Mouse (Mus musculus): ENCODE data around the gene Olfr1278. TPM values are rescaled to one million over a fixed set of nuclear protein-coding genes. Genes with fewer than 3 reads are reported as not detected.

The Olfr1278 gene
- not detected in 2 replicates for total RNA-seq (2014; rRNA removed)
- polyA plus RNA-seq (2012; rRNA removed), result not detected in 2 replicates

GRCm38 (mm10) chr2:111289836-111290235 lies at the start of gene Olfr1278:
Olfr1278 (plus strand) TSS chr2:111290136.
- DNase-seq (ENCODE audit: extremely low read depth, low read depth, low spot score), result no peak
- H3K4me1 ChIP-seq (ENCODE audit: control insufficient read depth, insufficient read depth, low read length), result no peaks in the 10 kb centered on the region
- H3K79me2 ChIP-seq (ENCODE audit: control insufficient read depth, insufficient read depth, low read length), result no peaks in the 10 kb centered on the region
- no peak within 1 kb of the TSS for H3K9ac ChIP-seq (ENCODE audit: low read depth, low read length)
- H3K27ac ChIP-seq (replicated peaks; ENCODE audit: insufficient read depth, low read depth, low read length), result no peak within 1 kb of the TSS
- no peaks in the 10 kb centered on the region for H3K27me3 ChIP-seq (ENCODE audit: control insufficient read depth, insufficient read depth, low read length)
- no peaks in the 10 kb centered on the region for H3K36me3 ChIP-seq (ENCODE audit: control insufficient read depth, insufficient read depth, low read length)
- no peak within 1 kb of the TSS for H3K4me3 ChIP-seq (ENCODE audit: insufficient read depth, low read depth, low read length)
- TF ChIP-seq POLR2A (IDR thresholded peaks at IDR 0.05; ENCODE audit: extremely low read depth, insufficient read depth, low read length) (no peak), CTCF (IDR thresholded peaks at IDR 0.05; ENCODE audit: low read depth, low read length) (no peak)

GRCm38 (mm10) chr2:111254216-111254615 lies 35.7 kb upstream of the Olfr1278 start, which contains the start of gene Olfr1276:
Olfr1276 (plus strand) TSS chr2:111254516.
- H3K4me1 ChIP-seq (ENCODE audit: control insufficient read depth, insufficient read depth, low read length), result no peaks in the 10 kb centered on the region
- no peak for TF ChIP-seq CTCF (IDR thresholded peaks at IDR 0.05; ENCODE audit: low read depth, low read length)
- no peak for TF ChIP-seq POLR2A (IDR thresholded peaks at IDR 0.05; ENCODE audit: extremely low read depth, insufficient read depth, low read length)
- no peaks in the 10 kb centered on the region for H3K36me3 ChIP-seq (ENCODE audit: control insufficient read depth, insufficient read depth, low read length)
- DNase-seq (ENCODE audit: extremely low read depth, low read depth, low spot score), result no peak
- H3K79me2 ChIP-seq (ENCODE audit: control insufficient read depth, insufficient read depth, low read length), result no peaks in the 10 kb centered on the region
- H3K27ac ChIP-seq (replicated peaks; ENCODE audit: insufficient read depth, low read depth, low read length), result no peak within 1 kb of the TSS
- no peak within 1 kb of the TSS for H3K9ac ChIP-seq (ENCODE audit: low read depth, low read length)
- H3K4me3 ChIP-seq (ENCODE audit: insufficient read depth, low read depth, low read length), result no peak within 1 kb of the TSS
- H3K27me3 ChIP-seq (ENCODE audit: control insufficient read depth, insufficient read depth, low read length), result no peaks in the 10 kb centered on the region

- no peaks in the 10 kb centered on the region for H3K27me3 ChIP-seq (ENCODE audit: control insufficient read depth, insufficient read depth, low read length)
Observed at GRCm38 (mm10) chr2:111274006-111274405, 15.9 kb upstream of the Olfr1278 start, which contains the start of gene Olfr1277. Olfr1277 (minus strand) TSS chr2:111274106.

GRCm38 (mm10) chr2:111298541-111298940 lies 8.6 kb downstream of the Olfr1278 start:
- H3K79me2 ChIP-seq (ENCODE audit: control insufficient read depth, insufficient read depth, low read length), result no peaks in the 10 kb centered on the region
- no peak for TF ChIP-seq CTCF (IDR thresholded peaks at IDR 0.05; ENCODE audit: low read depth, low read length)
- no peak for TF ChIP-seq POLR2A (IDR thresholded peaks at IDR 0.05; ENCODE audit: extremely low read depth, insufficient read depth, low read length)
- H3K9ac ChIP-seq (ENCODE audit: low read depth, low read length), result no peak overlapping the region
- no peaks in the 10 kb centered on the region for H3K36me3 ChIP-seq (ENCODE audit: control insufficient read depth, insufficient read depth, low read length)
- no peak for DNase-seq (ENCODE audit: extremely low read depth, low read depth, low spot score)
- no peak overlapping the region for H3K27ac ChIP-seq (replicated peaks; ENCODE audit: insufficient read depth, low read depth, low read length)
- no peaks in the 10 kb centered on the region for H3K27me3 ChIP-seq (ENCODE audit: control insufficient read depth, insufficient read depth, low read length)
- H3K4me3 ChIP-seq (ENCODE audit: insufficient read depth, low read depth, low read length), result no peak overlapping the region
- H3K4me1 ChIP-seq (ENCODE audit: control insufficient read depth, insufficient read depth, low read length), result no peaks in the 10 kb centered on the region

More at GRCm38 (mm10) chr2:111274006-111274405, 15.9 kb upstream of the Olfr1278 start, which contains the start of gene Olfr1277:
- TF ChIP-seq POLR2A (IDR thresholded peaks at IDR 0.05; ENCODE audit: extremely low read depth, insufficient read depth, low read length) (no peak), CTCF (IDR thresholded peaks at IDR 0.05; ENCODE audit: low read depth, low read length) (no peak)
- no peak within 1 kb of the TSS for H3K9ac ChIP-seq (ENCODE audit: low read depth, low read length)
- no peak within 1 kb of the TSS for H3K4me3 ChIP-seq (ENCODE audit: insufficient read depth, low read depth, low read length)
- H3K79me2 ChIP-seq (ENCODE audit: control insufficient read depth, insufficient read depth, low read length), result no peaks in the 10 kb centered on the region
- no peaks in the 10 kb centered on the region for H3K4me1 ChIP-seq (ENCODE audit: control insufficient read depth, insufficient read depth, low read length)
- no peaks in the 10 kb centered on the region for H3K36me3 ChIP-seq (ENCODE audit: control insufficient read depth, insufficient read depth, low read length)
- no peak for DNase-seq (ENCODE audit: extremely low read depth, low read depth, low spot score)
- 66% methylated on average over 2 of the region's 2 CpGs for WGBS
- no peak within 1 kb of the TSS for H3K27ac ChIP-seq (replicated peaks; ENCODE audit: insufficient read depth, low read depth, low read length)

- Histone ChIP-seq H3K4me1 (ENCODE audit: control insufficient read depth, insufficient read depth, low read length) (no peaks in the 10 kb centered on the region), H3K79me2 (ENCODE audit: control insufficient read depth, insufficient read depth, low read length) (no peaks in the 10 kb centered on the region), H3K27ac (replicated peaks; ENCODE audit: insufficient read depth, low read depth, low read length) (no peak within 1 kb of the TSS), H3K36me3 (ENCODE audit: control insufficient read depth, insufficient read depth, low read length) (no peaks in the 10 kb centered on the region), H3K4me3 (ENCODE audit: insufficient read depth, low read depth, low read length) (no peak within 1 kb of the TSS), H3K27me3 (ENCODE audit: control insufficient read depth, insufficient read depth, low read length) (no peaks in the 10 kb centered on the region), H3K9ac (ENCODE audit: low read depth, low read length) (no peak within 1 kb of the TSS)
- TF ChIP-seq CTCF (IDR thresholded peaks at IDR 0.05; ENCODE audit: low read depth, low read length) (no peak), POLR2A (IDR thresholded peaks at IDR 0.05; ENCODE audit: extremely low read depth, insufficient read depth, low read length) (no peak)
- DNase-seq (ENCODE audit: extremely low read depth, low read depth, low spot score), result no peak
Observed at GRCm38 (mm10) chr2:111300374-111300773, 10.4 kb downstream of the Olfr1278 start, which contains the start of gene Olfr1279. Olfr1279 (plus strand) TSS chr2:111300635.

GRCm38 (mm10) chr2:111313717-111314116 lies 23.8 kb downstream of the Olfr1278 start, which contains the start of gene Olfr1280:
Olfr1280 (plus strand) TSS chr2:111314017.
- Histone ChIP-seq H3K4me3 (ENCODE audit: insufficient read depth, low read depth, low read length) (no peak within 1 kb of the TSS), H3K79me2 (ENCODE audit: control insufficient read depth, insufficient read depth, low read length) (no peaks in the 10 kb centered on the region), H3K4me1 (ENCODE audit: control insufficient read depth, insufficient read depth, low read length) (no peaks in the 10 kb centered on the region), H3K27ac (replicated peaks; ENCODE audit: insufficient read depth, low read depth, low read length) (no peak within 1 kb of the TSS), H3K36me3 (ENCODE audit: control insufficient read depth, insufficient read depth, low read length) (no peaks in the 10 kb centered on the region), H3K9ac (ENCODE audit: low read depth, low read length) (no peak within 1 kb of the TSS), H3K27me3 (ENCODE audit: control insufficient read depth, insufficient read depth, low read length) (no peaks in the 10 kb centered on the region)
- TF ChIP-seq CTCF (IDR thresholded peaks at IDR 0.05; ENCODE audit: low read depth, low read length) (no peak), POLR2A (IDR thresholded peaks at IDR 0.05; ENCODE audit: extremely low read depth, insufficient read depth, low read length) (no peak)
- DNase-seq (ENCODE audit: extremely low read depth, low read depth, low spot score), result no peak
